Mouse (Mus musculus): Measurements from ENCODE around the gene Ttll13.

Ttll13 gene

GRCm38 (mm10) chr7:80246148-80246721 lies at the start of gene Ttll13:
Gene Ttll13, plus strand, starts transcription at chr7:80246376.
- DNase-seq (ENCODE audit: low spot score in 2 of 2) = peak; percentile 94 to 95

- DNase-seq (ENCODE audit: low spot score in 2 of 2) = no peak
These were observed 48.8 kb upstream of the Ttll13 start for GRCm38 (mm10) chr7:80197371-80197770.

DNA sequence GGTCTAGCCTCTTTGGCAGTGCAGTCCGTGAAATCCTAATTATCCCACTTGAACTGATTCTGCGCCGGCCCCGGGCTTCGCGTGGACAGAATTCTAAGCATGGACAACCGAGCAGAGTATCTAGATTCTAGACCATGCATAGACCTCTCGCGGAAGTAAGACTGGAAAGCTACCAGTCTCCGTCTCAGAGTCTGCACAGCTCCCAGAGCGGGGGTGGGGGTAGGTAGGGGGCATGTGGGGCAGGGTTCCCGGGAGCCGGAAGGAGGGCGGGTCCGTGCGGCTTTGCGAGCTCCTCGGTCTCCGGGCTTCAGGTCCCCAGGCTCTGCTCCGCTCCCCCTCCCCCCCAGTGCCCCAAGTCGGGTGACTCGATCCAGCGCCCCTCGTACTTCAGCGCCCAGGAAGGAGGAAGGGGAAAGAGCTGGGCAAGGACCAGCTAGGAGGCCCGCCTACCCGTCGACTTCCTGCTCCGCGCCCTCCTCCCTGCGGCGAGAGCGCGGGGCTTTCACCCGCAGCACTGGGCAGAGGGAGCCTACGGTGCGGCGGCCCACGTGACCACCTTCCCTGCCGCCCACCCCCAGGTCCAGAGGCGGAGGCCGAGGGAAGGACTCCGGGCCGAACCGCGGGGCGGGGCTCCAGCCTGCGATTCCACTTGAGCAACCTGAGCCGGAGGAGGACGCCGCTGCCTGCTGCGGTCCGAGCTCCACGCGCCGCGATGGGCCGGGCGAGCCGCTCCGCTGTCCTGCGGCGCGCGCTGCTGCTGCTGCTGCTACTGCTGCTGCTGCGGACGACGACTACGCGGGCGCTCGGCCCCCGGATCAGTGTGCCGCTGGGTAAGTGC lies 48.0 kb upstream of the Ttll13 start:
- peak; percentile 75 to 78 for DNase-seq (ENCODE audit: low spot score in 2 of 2)

DNA sequence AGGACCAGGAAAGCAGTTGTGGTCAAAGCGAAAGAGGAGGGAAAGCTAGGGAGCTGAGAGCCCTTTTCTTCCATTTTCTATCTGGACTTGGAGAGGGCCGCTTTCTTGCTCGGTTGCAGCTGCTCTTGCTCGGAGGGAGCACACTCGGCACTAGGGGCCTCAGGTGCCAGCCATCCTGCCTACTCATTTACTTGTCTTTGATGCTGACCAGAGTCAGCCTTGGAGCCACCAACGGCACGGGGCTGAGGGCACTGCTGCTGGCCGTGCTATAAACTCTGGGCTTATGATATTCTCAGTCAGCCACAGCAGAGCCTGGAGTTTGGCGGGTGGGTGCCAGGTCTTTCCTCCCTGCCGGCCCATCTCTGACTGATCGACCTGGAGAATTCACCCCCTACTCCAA lies 47.3 kb upstream of the Ttll13 start:
- DNase-seq (ENCODE audit: low spot score in 2 of 2) = no peak

DNA sequence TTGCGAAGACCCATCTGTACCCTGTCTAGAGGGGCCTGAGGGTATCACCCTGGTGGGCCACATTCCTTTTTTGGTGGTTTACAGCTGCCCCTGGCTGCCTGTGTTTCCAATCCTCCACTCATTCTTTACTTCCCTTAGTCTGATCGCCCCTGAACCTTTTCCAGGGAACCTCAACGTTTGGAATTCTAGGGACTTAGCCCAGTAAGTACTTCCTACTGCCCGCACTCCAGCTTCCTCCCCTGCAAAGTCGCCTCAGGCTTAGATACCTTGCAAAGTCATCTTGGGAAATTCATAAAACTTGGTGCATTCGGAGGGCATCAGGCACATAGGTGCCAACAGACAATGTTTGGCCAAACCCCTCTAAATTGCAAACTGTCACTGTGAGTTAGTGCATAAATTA lies 46.9 kb upstream of the Ttll13 start:
- no peak for DNase-seq (ENCODE audit: low spot score in 2 of 2)

DNA sequence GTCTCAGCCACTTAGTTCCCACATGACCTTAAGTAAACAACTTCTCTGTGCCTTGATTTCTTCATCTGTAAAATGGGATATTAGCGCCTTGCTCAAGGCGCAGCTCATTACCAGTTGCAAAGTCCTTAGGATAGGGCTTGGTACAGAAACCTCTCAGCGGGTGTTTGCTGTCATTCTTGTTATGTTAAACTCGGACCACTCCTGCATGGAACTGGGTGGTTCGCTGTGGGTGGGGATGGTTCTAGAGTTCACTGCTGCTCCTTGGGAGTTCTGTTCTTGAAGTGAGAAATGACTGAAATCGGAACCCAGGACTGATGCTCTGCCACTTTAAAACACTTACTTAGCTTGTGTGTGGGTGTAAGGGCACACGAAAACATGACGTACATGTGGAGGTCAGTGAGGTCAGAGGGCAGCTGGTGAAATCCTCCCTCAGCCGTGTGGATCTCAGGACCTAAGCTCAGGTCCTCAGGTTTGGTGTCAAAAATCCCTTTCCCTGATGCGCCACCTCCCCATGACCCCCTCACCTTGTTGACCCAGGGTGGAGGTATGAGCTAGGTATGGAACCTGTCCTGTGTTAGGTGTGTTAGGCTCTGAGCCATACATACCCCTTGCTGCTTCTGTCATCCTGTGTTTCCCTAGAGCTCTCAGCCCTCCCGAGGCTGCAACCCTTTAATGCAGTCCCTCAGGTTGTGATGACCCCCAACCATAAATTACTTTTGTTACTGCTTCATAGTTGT lies 46.2 kb upstream of the Ttll13 start:
- DNase-seq (ENCODE audit: low spot score in 2 of 2) = no peak

DNA sequence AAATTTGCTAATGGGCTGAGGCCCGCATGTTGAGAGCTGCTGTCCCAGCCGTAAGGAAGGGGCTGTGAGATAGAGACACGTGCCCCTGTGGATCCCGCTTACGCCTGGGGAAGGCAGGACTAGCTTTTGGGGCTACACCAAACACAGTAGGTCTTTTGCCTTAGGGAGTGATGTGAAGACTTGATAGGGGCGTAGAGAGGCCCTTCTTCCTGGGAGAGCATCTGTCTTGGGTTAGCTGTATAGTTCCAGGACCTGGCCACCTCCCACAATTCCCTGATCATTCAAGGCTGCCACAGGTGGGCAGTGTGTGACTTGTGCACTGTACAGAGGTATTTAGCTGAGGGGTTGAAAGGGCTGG lies 45.6 kb upstream of the Ttll13 start:
- DNase-seq (ENCODE audit: low spot score in 2 of 2) = no peak

GRCm38 (mm10) chr7:80200963-80201539 lies 45.1 kb upstream of the Ttll13 start:
- no peak for DNase-seq (ENCODE audit: low spot score in 2 of 2)

DNA sequence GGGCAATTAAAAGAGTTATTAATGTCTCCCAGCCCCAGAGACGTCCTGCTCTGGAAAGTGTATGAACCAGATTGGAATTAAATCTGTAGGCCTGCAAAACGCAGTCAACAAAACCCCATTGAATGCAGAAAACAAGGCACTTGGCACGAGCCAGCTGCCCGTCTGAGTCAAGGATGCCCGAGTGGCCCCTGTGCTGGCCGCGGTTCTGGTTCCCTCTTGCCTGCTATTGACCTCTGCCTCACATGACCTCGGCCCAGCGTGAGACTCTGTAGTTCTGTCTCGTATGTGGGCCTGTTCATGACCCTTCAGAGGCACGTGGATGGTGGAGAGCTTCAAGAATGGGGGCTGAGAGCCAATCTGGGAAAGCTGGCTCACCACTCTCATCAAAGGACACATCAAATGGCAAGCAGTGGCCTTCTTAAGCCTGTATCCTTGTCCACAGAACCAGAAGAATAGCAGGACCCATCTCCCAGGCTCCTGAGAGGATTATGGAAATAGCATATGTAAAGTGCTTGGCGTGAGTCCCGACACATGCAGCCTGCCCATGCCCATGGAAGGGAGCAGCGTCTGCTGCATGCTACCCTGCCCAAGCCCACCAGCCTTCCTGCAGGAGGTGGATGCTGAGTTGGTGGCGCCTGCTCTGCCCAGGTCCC lies 44.2 kb upstream of the Ttll13 start:
- no peak for DNase-seq (ENCODE audit: low spot score in 2 of 2)

- DNase-seq (ENCODE audit: low spot score in 2 of 2) = no peak
These were observed 43.2 kb upstream of the Ttll13 start for GRCm38 (mm10) chr7:80202961-80203360.

GRCm38 (mm10) chr7:80203638-80204096 lies 42.5 kb upstream of the Ttll13 start:
- no peak for DNase-seq (ENCODE audit: low spot score in 2 of 2)

DNA sequence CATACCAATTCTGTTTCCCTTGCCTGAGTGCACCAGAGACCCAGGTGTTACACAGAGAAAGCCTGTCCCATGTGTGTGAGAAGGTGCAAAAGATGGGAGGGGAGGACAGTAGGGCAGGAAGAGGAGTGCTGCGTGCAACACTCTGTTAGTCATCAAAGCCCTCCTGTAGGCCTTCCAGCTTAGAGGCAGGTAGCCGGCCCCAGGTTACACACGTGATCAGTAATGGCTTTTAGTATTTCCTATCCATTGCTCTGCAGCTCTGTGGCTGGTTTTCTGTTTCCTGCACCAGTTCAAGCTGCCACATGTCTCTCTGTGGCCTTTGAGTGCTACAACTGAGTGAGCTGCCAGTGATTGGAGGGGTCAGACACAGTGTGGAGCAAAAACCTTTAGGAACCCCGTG lies 41.8 kb upstream of the Ttll13 start:
- no peak for DNase-seq (ENCODE audit: low spot score in 2 of 2)

DNA sequence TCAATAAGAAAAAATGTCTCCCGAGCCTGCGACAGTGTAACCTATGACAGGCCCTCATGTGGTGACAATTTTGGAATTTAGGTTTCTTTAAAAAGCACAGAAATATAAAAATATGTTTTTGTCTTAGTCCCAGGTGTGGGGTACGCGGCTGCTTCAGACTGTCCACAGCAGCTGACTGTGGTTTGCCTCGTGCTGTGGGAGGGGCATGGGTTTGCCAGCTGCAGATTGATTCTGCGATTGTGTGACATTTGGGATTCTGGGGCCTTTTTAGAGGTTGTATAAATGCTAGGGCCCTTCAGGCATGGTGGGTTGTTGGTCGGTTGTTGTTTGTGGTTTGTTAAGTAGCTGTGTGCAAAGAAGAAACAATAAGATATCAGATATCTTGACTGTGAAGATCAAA lies 41.2 kb upstream of the Ttll13 start:
- DNase-seq (ENCODE audit: low spot score in 2 of 2) = no peak

DNA sequence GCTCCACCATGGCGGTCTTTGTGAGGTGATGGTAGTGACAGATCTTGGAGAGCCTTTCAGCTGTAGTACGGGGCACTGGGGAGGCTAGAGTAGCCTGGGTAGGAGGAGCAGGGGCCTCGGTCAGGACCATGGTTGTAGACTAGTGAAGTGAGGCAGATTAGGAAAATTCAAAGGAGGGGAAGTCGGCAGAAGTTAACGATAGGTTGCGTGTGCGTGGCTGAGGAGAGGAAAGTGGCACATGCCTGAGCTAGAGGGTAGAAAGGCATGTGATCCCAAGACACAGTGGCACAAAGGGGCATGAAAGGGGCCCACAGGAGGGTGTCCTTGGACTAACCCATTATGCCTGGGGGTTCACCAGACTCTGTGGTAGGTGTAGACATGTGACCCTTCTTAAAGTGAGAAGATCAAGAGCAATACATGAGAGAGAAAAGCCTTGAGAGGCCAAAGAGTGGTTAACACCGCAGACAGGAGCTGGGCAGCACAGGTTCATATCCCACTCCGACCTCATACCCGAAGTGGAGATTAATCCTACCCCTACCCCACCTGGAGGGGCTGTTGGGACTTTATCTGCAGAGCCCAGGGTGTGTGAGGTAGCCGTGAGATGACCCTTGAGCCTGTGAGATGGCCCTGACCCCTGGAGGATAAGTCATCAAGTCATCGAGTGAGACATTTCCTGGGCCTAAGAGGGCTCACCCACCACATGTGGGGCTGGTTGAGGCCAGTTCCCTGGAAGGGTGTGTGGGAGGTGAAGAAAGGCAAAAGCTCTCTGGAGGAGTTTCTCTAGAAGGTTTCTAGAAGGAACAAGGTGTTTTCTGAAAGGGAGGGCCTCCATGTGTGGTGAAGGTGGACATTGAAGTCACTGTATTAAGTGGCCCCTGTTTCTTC lies 40.2 kb upstream of the Ttll13 start:
- no peak for DNase-seq (ENCODE audit: low spot score in 2 of 2)

DNA sequence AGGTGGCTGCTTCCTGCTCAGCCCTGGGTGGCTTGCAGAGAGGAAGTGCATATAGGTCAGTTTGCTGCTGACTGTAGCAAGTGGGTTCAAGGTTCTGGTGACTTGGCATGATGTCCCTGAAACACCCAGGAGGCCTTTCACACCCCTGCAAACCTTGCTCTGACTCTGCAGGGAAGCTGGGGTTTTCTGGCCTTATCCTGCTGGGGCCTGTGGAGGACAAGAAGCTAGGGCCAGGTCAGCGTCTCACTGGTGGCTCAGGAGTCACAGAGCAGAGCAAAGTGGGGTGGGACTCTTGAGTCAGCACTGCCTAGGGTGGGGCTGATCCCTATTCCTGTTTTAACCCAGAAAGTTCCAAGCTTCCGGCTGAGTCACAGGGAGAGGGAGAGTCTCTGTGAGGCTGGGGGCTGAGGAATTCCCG lies 38.9 kb upstream of the Ttll13 start:
- no peak for DNase-seq (ENCODE audit: low spot score in 2 of 2)

DNA sequence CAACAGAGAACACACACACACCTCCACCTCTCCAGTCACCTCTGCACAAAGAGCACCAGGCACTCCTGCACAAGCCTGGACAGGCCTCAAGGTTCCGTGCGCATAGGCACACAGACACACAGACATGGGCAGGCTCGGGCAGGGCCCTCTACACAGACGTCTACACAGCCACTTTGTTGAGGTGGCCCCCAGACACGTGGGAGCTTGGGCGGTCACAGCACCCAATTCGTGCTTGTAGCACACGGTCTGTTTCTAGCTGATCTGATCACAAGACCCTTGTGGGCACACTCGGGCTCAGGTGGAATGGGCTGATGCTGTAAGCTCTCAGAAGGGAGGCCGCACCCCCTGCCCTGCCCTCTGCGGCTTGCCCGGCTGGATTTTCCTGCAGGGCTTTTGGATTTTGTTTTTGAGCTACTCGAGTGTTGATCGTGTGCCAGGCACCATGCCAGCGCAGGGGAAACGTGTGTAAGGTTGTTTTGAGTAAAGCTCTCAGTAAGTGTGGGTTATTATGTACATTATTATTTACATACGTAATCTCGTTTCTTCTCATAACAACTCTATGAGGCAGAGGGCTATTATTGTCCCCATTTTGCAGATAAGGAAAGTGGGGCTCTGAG lies 38.0 kb upstream of the Ttll13 start:
- no peak for DNase-seq (ENCODE audit: low spot score in 2 of 2)

- no peak for DNase-seq (ENCODE audit: low spot score in 2 of 2)
These were observed 37.3 kb upstream of the Ttll13 start for GRCm38 (mm10) chr7:80208738-80209430.

- no peak for DNase-seq (ENCODE audit: low spot score in 2 of 2)
These were observed 36.5 kb upstream of the Ttll13 start for GRCm38 (mm10) chr7:80209669-80210068.

- no peak for DNase-seq (ENCODE audit: low spot score in 2 of 2)
These were observed 35.2 kb upstream of the Ttll13 start for GRCm38 (mm10) chr7:80210982-80211381.

DNA sequence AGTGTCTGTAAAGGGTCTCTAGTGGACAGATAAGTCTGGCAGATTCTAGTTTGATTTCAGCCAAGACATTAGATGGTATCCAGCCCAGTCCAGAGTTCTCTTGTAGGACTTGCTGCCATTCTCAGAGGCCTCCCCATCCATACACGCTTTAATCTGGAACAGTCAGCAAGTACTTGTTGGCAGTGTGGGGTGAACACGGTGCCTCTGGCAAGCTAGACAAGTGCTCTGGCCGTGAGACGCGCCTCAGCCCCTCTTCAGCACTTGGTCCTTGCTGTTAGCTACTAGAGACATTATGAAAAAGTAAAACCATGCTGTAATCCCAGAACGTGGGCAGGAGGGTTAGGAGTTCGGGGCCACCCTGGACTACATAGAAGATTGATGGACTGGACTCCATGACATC lies 32.6 kb upstream of the Ttll13 start:
- DNase-seq (ENCODE audit: low spot score in 2 of 2) = no peak
